In the genomic region with DNA sequence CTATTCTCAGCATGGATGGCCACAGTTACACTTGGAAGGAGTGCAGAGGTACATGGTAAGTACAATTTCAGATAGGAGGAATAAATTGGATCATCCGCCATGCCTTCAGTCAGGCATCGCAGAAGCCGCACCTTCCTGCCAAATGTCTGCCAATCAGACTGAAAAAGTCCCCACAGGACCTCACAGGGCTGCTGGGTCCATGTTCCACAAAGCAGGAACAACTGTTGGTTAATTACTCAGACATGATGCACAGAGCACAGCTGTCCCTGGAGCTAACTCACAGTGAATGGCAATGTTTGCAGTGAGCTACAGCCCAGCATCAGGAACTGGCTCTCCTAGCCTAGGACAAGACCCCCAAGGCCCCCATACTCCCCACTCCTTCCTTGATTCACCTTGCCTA, we compare ENCODE assay signal across 25 mouse cellular contexts. TPM values are rescaled to one million over a fixed set of nuclear protein-coding genes. Genes with fewer than 3 reads are reported as not detected.
A peak's percentile ranks its signal among the peaks of the same experiment; 100 is the strongest.
DNase-seq lines count a peak whose midpoint lies in the region; ATAC-seq and TF ChIP-seq lines count a peak whose summit lies in the region.
"Had no signal": no experiment of that assay in that cellular context is flagged by ENCODE, and none has a peak within 500 bp of the region (broad histone marks: within the 10 kb centered on the region; RNA-seq: fewer than 3 reads in every experiment).

No protein-coding gene starts in this region.

- DNase-seq in retina, postnatal 1 day = peak; percentile 30
- no peak for DNase-seq in retina, embryonic 14.5 days (ENCODE audit: low spot score)
- peak; percentile 50 for DNase-seq in brain, embryonic 14.5 days (ENCODE audit: low read depth)
- DNase-seq in forebrain, embryonic 14.5 days (ENCODE audit: low spot score) = no peak
- DNase-seq in adrenal gland, adult (ENCODE audit: inconsistent age in 2 of 2, low spot score in 1 of 2) = no peak
- DNase-seq: adrenal gland, adult 2 months; adrenal gland, postnatal 25 days; B cell, adult 2 months; cerebellum, adult 11 months; cerebellum, adult 8-10 months; cerebellum, postnatal 36 days; forebrain, postnatal 0 days; gastrocnemius, postnatal 14 days; heart, adult 2 months; heart, postnatal 14 days had no signal

- 65% methylated on average over 3 of the region's 3 CpGs for WGBS in hindbrain, embryonic 16.5 days
- whole genome bisulfite sequencing in hindbrain, embryonic 12.5 days = 78% methylated on average over 3 of the region's 3 CpGs
- WGBS in forebrain, embryonic 14.5 days = 90% methylated on average over 3 of the region's 3 CpGs

- ATAC-seq in hindbrain, embryonic 16.5 days = peak; percentile 60; the same call in 1 of the 2 replicates
- no peak for ATAC-seq in hindbrain, embryonic 12.5 days (ENCODE audit: low FRiP score)
- ATAC-seq in forebrain, embryonic 14.5 days = no peak
- ATAC-seq: activated CD4-positive, CD25-positive, alpha-beta regulatory T cell, adult 4 months; forebrain, postnatal 0 days; inflammation-experienced regulatory T-cells, adult 6 months; intestine, postnatal 0 days; Patski had no signal

- peaks cover 3% of the 10 kb centered on the region; the same call in 1 of the 2 replicates for H3K4me1 ChIP-seq in hindbrain, embryonic 16.5 days (ENCODE audit: control insufficient read depth, insufficient read depth, low read depth, low read length)
- H3K4me1 ChIP-seq in hindbrain, embryonic 12.5 days = peaks cover 15% of the 10 kb centered on the region
- peaks cover 8% of the 10 kb centered on the region for H3K4me1 ChIP-seq in forebrain, embryonic 14.5 days (ENCODE audit: control insufficient read depth, insufficient read depth, low read length)
- H3K4me1 ChIP-seq: embryonic facial prominence, embryonic 13.5 days; heart, embryonic 15.5 days had no signal

- TF ChIP-seq POLR2A in brain, embryonic 14.5 days (IDR thresholded peaks at IDR 0.05; ENCODE audit: borderline replicate concordance, extremely low read depth, insufficient read depth, insufficient read length, poor library complexity, severe bottlenecking) = no peak

- no peak overlapping the region for H3K27ac ChIP-seq in hindbrain, embryonic 16.5 days (ENCODE audit: low read depth, low read length)
- H3K27ac ChIP-seq in hindbrain, embryonic 12.5 days = no peak overlapping the region
- no peak overlapping the region for H3K27ac ChIP-seq in forebrain, embryonic 14.5 days (ENCODE audit: low read depth, low read length)
- H3K27ac ChIP-seq: embryonic facial prominence, embryonic 13.5 days; forebrain, embryonic 12.5 days; heart, adult 2 months; heart, embryonic 15.5 days had no signal

- H3K36me3 ChIP-seq in hindbrain, embryonic 16.5 days (ENCODE audit: control insufficient read depth, insufficient read depth, low read length) = no peaks in the 10 kb centered on the region
- H3K36me3 ChIP-seq in hindbrain, embryonic 12.5 days = no peaks in the 10 kb centered on the region
- no peaks in the 10 kb centered on the region for H3K36me3 ChIP-seq in forebrain, embryonic 14.5 days (ENCODE audit: control insufficient read depth, insufficient read depth, low read length)
- H3K36me3 ChIP-seq: embryonic facial prominence, embryonic 13.5 days; forebrain, embryonic 12.5 days; heart, embryonic 15.5 days had no signal

- H3K4me2 ChIP-seq in hindbrain, embryonic 16.5 days (ENCODE audit: low read length) = no peak overlapping the region
- H3K4me2 ChIP-seq in hindbrain, embryonic 12.5 days (replicated peaks) = no peak overlapping the region
- no peak overlapping the region for H3K4me2 ChIP-seq in forebrain, embryonic 14.5 days (ENCODE audit: low read length)
- H3K4me2 ChIP-seq: embryonic facial prominence, embryonic 13.5 days; forebrain, embryonic 12.5 days; heart, embryonic 11.5 days; heart, embryonic 15.5 days had no signal

- no peaks in the 10 kb centered on the region for H3K9me3 ChIP-seq in hindbrain, embryonic 16.5 days (ENCODE audit: control insufficient read depth, low read length)
- no peaks in the 10 kb centered on the region for H3K9me3 ChIP-seq in hindbrain, embryonic 12.5 days (replicated peaks)
- no peaks in the 10 kb centered on the region for H3K9me3 ChIP-seq in forebrain, embryonic 14.5 days (replicated peaks; ENCODE audit: control insufficient read depth, low read length)
- H3K9me3 ChIP-seq: embryonic facial prominence, embryonic 13.5 days; forebrain, embryonic 12.5 days; heart, embryonic 15.5 days had no signal

- no peak overlapping the region for H3K4me3 ChIP-seq in hindbrain, embryonic 16.5 days (ENCODE audit: low read length)
- no peak overlapping the region for H3K4me3 ChIP-seq in hindbrain, embryonic 12.5 days
- H3K4me3 ChIP-seq in forebrain, embryonic 14.5 days (ENCODE audit: low read depth, low read length) = no peak overlapping the region
- H3K4me3 ChIP-seq: embryonic facial prominence, embryonic 13.5 days; forebrain, embryonic 12.5 days; heart, adult 2 months; heart, embryonic 15.5 days had no signal

- no peaks in the 10 kb centered on the region; the same call in 1 of the 2 replicates for H3K27me3 ChIP-seq in hindbrain, embryonic 16.5 days (replicated peaks; ENCODE audit: control insufficient read depth, insufficient read depth, low read length)
- H3K27me3 ChIP-seq in hindbrain, embryonic 12.5 days = peaks cover 36% of the 10 kb centered on the region
- H3K27me3 ChIP-seq in forebrain, embryonic 14.5 days (replicated peaks; ENCODE audit: control insufficient read depth, insufficient read depth, low read length) = no peaks in the 10 kb centered on the region
- H3K27me3 ChIP-seq: embryonic facial prominence, embryonic 13.5 days; heart, embryonic 15.5 days; Patski had no signal

- TF ChIP-seq CTCF in brain, embryonic 14.5 days (IDR thresholded peaks at IDR 0.05; ENCODE audit: borderline replicate concordance, extremely low read depth, insufficient read depth, insufficient read length) = no peak

- no peak overlapping the region for H3K9ac ChIP-seq in hindbrain, embryonic 16.5 days (ENCODE audit: low read depth, low read length)
- no peak overlapping the region for H3K9ac ChIP-seq in hindbrain, embryonic 12.5 days
- no peak overlapping the region for H3K9ac ChIP-seq in forebrain, embryonic 14.5 days (ENCODE audit: low read length)
- H3K9ac ChIP-seq: embryonic facial prominence, embryonic 13.5 days; forebrain, embryonic 12.5 days; forebrain, postnatal 0 days; heart, embryonic 15.5 days had no signal

RNA-seq across cellular contexts. Expression of a gene that starts 32.0 kb away (rescaled TPM):
- polyA plus RNA-seq in hindbrain, embryonic 16.5 days (2015; fragmentation: Nextera tagmentation; extraction: Ambion mirVana) = 21.2 and 24.0 TPM in 2 replicates
- 27.1 and 39.0 TPM in 2 replicates for polyA plus RNA-seq in hindbrain, embryonic 12.5 days (2016; fragmentation: Nextera tagmentation; extraction: Ambion mirVana)
- 1.9 and 9.4 TPM in 2 replicates for polyA plus RNA-seq in brain, embryonic 14.5 days (2012; rRNA removed)
- polyA plus RNA-seq in forebrain, embryonic 14.5 days (2014; fragmentation: Nextera tagmentation; extraction: Ambion mirVana) = not detected in 2 replicates
- polyA plus RNA-seq: activated CD4-positive, CD25-positive, alpha-beta regulatory T cell, adult 4 months; adrenal gland, adult 2 months; heart, adult 2 months; heart, embryonic 15.5 days; inflammation-experienced regulatory T-cells, adult 6 months had no signal

Comparison
In these comparisons a context has a peak if more than half of its experiments do, and no peak if none do; other contexts are left out.
1. DNase-seq: peak in retina, postnatal 1 day (single experiment) and brain, embryonic 14.5 days (single experiment); none in retina, embryonic 14.5 days (single experiment), forebrain, embryonic 14.5 days (single experiment) and adrenal gland, adult (0 of 2).